Mouse (Mus musculus) brain, embryonic 14.5 days (tissue): ENCODE measurements around the gene Fam3b.

ENCODE experiments used
- CTCF ChIP-seq: fragments of 200-500 bp; IDR thresholded peaks from 2 replicates; pipeline ENCODE4 v1.5.1; 2012; ENCODE audit warnings: inconsistent platforms, mild to moderate bottlenecking, moderate library complexity, borderline replicate concordance; ENCODE audit not compliant: insufficient read depth, insufficient read length; ENCODE audit errors: extremely low read depth
- POLR2A ChIP-seq: fragments of 200-500 bp; IDR thresholded peaks from 2 replicates; pipeline ENCODE4 v1.6.1; 2012; ENCODE audit warnings: mild to moderate bottlenecking, inconsistent platforms, borderline replicate concordance; ENCODE audit not compliant: poor library complexity, insufficient read depth, insufficient read length, severe bottlenecking; ENCODE audit errors: extremely low read depth

- TF ChIP-seq POLR2A (no peak), CTCF (no peak)
Observed at GRCm38 (mm10) chr16:97430091-97430490, 84.5 kb downstream of the Fam3b start.
